Comparison of ENCODE assay signal across 18 mouse cellular contexts in genomic region chr8:120699565-120699964, GRCm38 (mm10). TPM values are rescaled to one million over a fixed set of nuclear protein-coding genes. Genes with fewer than 3 reads are reported as not detected.
A peak's percentile ranks its signal among the peaks of the same experiment; 100 is the strongest.
DNase-seq lines count a peak whose midpoint lies in the region; ATAC-seq lines count a peak whose summit lies in the region.
"Had no signal": no experiment of that assay in that cellular context is flagged by ENCODE, and none has a peak within 500 bp of the region (broad histone marks: within the 10 kb centered on the region; RNA-seq: fewer than 3 reads in every experiment).

No protein-coding gene starts in this region.

- H3K4me2 ChIP-seq in kidney, embryonic 15.5 days = no peak overlapping the region
- H3K4me2 ChIP-seq in midbrain, embryonic 11.5 days = no peak overlapping the region
- H3K4me2 ChIP-seq: forebrain, embryonic 13.5 days; midbrain, embryonic 12.5 days had no signal

- no peaks in the 10 kb centered on the region for H3K79me2 ChIP-seq in macrophage (ENCODE audit: inconsistent target)

- WGBS in kidney, embryonic 15.5 days = 70% methylated on average over 2 of the region's 2 CpGs
- 87% methylated on average over 2 of the region's 2 CpGs for WGBS in midbrain, embryonic 11.5 days
- WGBS in midbrain, embryonic 10.5 days = 84% methylated on average over 2 of the region's 2 CpGs
- WGBS in macrophage (ENCODE audit: missing documents) = 45% methylated on average over 2 of the region's 2 CpGs

- H3K27ac ChIP-seq in kidney, embryonic 15.5 days = peak overlapping the region; percentile 37; the same call in 1 of the 2 replicates
- H3K27ac ChIP-seq in midbrain, embryonic 11.5 days (ENCODE audit: low read depth, low read length) = no peak overlapping the region
- H3K27ac ChIP-seq in midbrain, embryonic 10.5 days (replicated peaks) = no peak overlapping the region
- peak overlapping the region; percentile 98 for H3K27ac ChIP-seq in macrophage
- H3K27ac ChIP-seq: forebrain, embryonic 13.5 days; left cerebral cortex, adult 2 months; midbrain, embryonic 12.5 days had no signal

- H3K27me3 ChIP-seq in kidney, embryonic 15.5 days = peaks cover 22% of the 10 kb centered on the region; the same call in 1 of the 2 replicates
- H3K27me3 ChIP-seq in midbrain, embryonic 11.5 days (ENCODE audit: control insufficient read depth, insufficient read depth, low read length) = no peaks in the 10 kb centered on the region
- no peaks in the 10 kb centered on the region for H3K27me3 ChIP-seq in midbrain, embryonic 10.5 days (ENCODE audit: low read depth, poor library complexity, severe bottlenecking)
- H3K27me3 ChIP-seq: forebrain, embryonic 13.5 days had no signal

- DNase-seq in heart, adult 11 months = peak; percentile 93
- DNase-seq in heart, postnatal 36 days = no peak
- no peak for DNase-seq in kidney, postnatal 4 days
- DNase-seq in midbrain, embryonic 11.5 days (ENCODE audit: low spot score, missing footprints) = peak; percentile 75
- no peak for DNase-seq in midbrain, embryonic 10.5 days (ENCODE audit: low spot score)
- no peak for DNase-seq in frontal cortex, postnatal 36 days (ENCODE audit: low spot score in 2 of 2)
- DNase-seq: adrenal gland, postnatal 14 days; cerebellum, postnatal 25 days; gastrocnemius, adult 2 months had no signal

- intact Hi-C loops in heart, postnatal 36 days (cut with DNase I) = no loop called here

- no peak overlapping the region for H3K9ac ChIP-seq in kidney, embryonic 15.5 days
- no peak overlapping the region for H3K9ac ChIP-seq in midbrain, embryonic 11.5 days (ENCODE audit: low read length)
- H3K9ac ChIP-seq: forebrain, embryonic 13.5 days; midbrain, embryonic 12.5 days had no signal

- H3K9me3 ChIP-seq in kidney, embryonic 15.5 days (replicated peaks) = no peaks in the 10 kb centered on the region
- H3K9me3 ChIP-seq in midbrain, embryonic 11.5 days (ENCODE audit: control insufficient read depth, low read length) = no peaks in the 10 kb centered on the region
- peaks cover 6% of the 10 kb centered on the region; the same call in 1 of the 2 replicates for H3K9me3 ChIP-seq in midbrain, embryonic 10.5 days (replicated peaks)
- H3K9me3 ChIP-seq: forebrain, embryonic 13.5 days; midbrain, embryonic 12.5 days had no signal

- no peak for ATAC-seq in kidney, embryonic 15.5 days (replicated peaks; ENCODE audit: low FRiP score)
- no peak for ATAC-seq in midbrain, embryonic 11.5 days (ENCODE audit: low FRiP score)
- ATAC-seq: forebrain, embryonic 13.5 days had no signal

- no peak overlapping the region for H3K4me3 ChIP-seq in kidney, embryonic 15.5 days (replicated peaks)
- no peak overlapping the region for H3K4me3 ChIP-seq in midbrain, embryonic 11.5 days (ENCODE audit: low read depth, low read length)
- no peak overlapping the region for H3K4me3 ChIP-seq in midbrain, embryonic 10.5 days
- no peak overlapping the region for H3K4me3 ChIP-seq in macrophage (ENCODE audit: inconsistent target)
- H3K4me3 ChIP-seq: forebrain, embryonic 13.5 days; gastrocnemius, adult 2 months; layer of hippocampus, adult 2 months; left cerebral cortex, adult 2 months; midbrain, embryonic 12.5 days; myocyte had no signal

- H3K4me1 ChIP-seq in kidney, embryonic 15.5 days = peaks cover 42% of the 10 kb centered on the region
- no peaks in the 10 kb centered on the region; the same call in 1 of the 2 replicates for H3K4me1 ChIP-seq in midbrain, embryonic 11.5 days (ENCODE audit: control insufficient read depth, insufficient read depth, low read length)
- peaks cover 8% of the 10 kb centered on the region; the same call in 1 of the 2 replicates for H3K4me1 ChIP-seq in midbrain, embryonic 10.5 days
- H3K4me1 ChIP-seq: midbrain, embryonic 12.5 days had no signal

- H3K36me3 ChIP-seq in kidney, embryonic 15.5 days = no peaks in the 10 kb centered on the region
- H3K36me3 ChIP-seq in midbrain, embryonic 11.5 days (ENCODE audit: control insufficient read depth, insufficient read depth, low read length) = no peaks in the 10 kb centered on the region
- H3K36me3 ChIP-seq in midbrain, embryonic 10.5 days = no peaks in the 10 kb centered on the region
- H3K36me3 ChIP-seq in macrophage (ENCODE audit: inconsistent target) = no peaks in the 10 kb centered on the region
- H3K36me3 ChIP-seq: G1E; midbrain, embryonic 12.5 days had no signal

RNA-seq across cellular contexts. Expression of gene Emc8, which starts 31.2 kb away (rescaled TPM):
- total RNA-seq in heart, postnatal 36 days (2021) = 10 to 100 TPM; 40.2 to 46.2 TPM
- polyA plus RNA-seq in kidney, embryonic 15.5 days (2015; fragmentation: Nextera tagmentation; extraction: Ambion mirVana) = 250 and 266 TPM in 2 replicates
- polyA plus RNA-seq in midbrain, embryonic 11.5 days (2014; fragmentation: Nextera tagmentation; extraction: Ambion mirVana) = 292 and 306 TPM in 2 replicates
- polyA plus RNA-seq in midbrain, embryonic 10.5 days (2016; fragmentation: Nextera tagmentation; extraction: Ambion mirVana) = 347 and 384 TPM in 2 replicates
- total RNA-seq in macrophage (2018; cell fraction: chromatin; rRNA removed) = 10 to 100 TPM in 17 of 26 experiments, 1 to 10 TPM in 9; 4.1 to 37.4 (median 12.2) TPM
- 10 to 100 TPM; 27.5 to 49.4 (median 37.6) TPM for total RNA-seq in macrophage (2018; cell fraction: cytosol; rRNA removed)
- 10 to 100 TPM in 16 of 26 experiments, 1 to 10 TPM in 10; 5.8 to 26.6 (median 11.3) TPM for total RNA-seq in macrophage (2018; cell fraction: nucleus; rRNA removed)
- polyA plus RNA-seq in macrophage (2018) = 30.6 to 41.0 TPM (median 40.7 TPM) in 3 replicates

RNA-seq across cellular contexts. Expression of gene Cox4i1, which starts 31.5 kb away (rescaled TPM):
- total RNA-seq in heart, postnatal 36 days (2021) = 1,000 to 10,000 TPM; 4,631 to 4,708 TPM
- polyA plus RNA-seq in kidney, embryonic 15.5 days (2015; fragmentation: Nextera tagmentation; extraction: Ambion mirVana) = 1,138 and 1,220 TPM in 2 replicates
- 937 and 953 TPM in 2 replicates for polyA plus RNA-seq in midbrain, embryonic 11.5 days (2014; fragmentation: Nextera tagmentation; extraction: Ambion mirVana)
- polyA plus RNA-seq in midbrain, embryonic 10.5 days (2016; fragmentation: Nextera tagmentation; extraction: Ambion mirVana) = 948 and 963 TPM in 2 replicates
- 100 to 1,000 TPM in 5 of 26 experiments, 10 to 100 TPM in 21; 43.1 to 125 (median 79.7) TPM for total RNA-seq in macrophage (2018; cell fraction: chromatin; rRNA removed)
- total RNA-seq in macrophage (2018; cell fraction: cytosol; rRNA removed) = 1,000 to 10,000 TPM in 1 of 26 experiments, 100 to 1,000 TPM in 25; 586 to 1,058 (median 761) TPM
- 100 to 1,000 TPM; 140 to 293 (median 184) TPM for total RNA-seq in macrophage (2018; cell fraction: nucleus; rRNA removed)
- polyA plus RNA-seq in macrophage (2018) = 521 to 775 TPM (median 707 TPM) in 3 replicates

RNA-seq across cellular contexts. Expression of gene Gm27021, which starts 31.7 kb away (rescaled TPM):
- 1 to 10 TPM in 1 of 2 experiments, not detected in 1; 1.1 TPM for total RNA-seq in heart, postnatal 36 days (2021)
- 2.8 and 3.0 TPM in 2 replicates for polyA plus RNA-seq in kidney, embryonic 15.5 days (2015; fragmentation: Nextera tagmentation; extraction: Ambion mirVana)
- 3.4 and 3.5 TPM in 2 replicates for polyA plus RNA-seq in midbrain, embryonic 11.5 days (2014; fragmentation: Nextera tagmentation; extraction: Ambion mirVana)
- 3.1 and 3.5 TPM in 2 replicates for polyA plus RNA-seq in midbrain, embryonic 10.5 days (2016; fragmentation: Nextera tagmentation; extraction: Ambion mirVana)
- total RNA-seq in macrophage (2018; cell fraction: chromatin; rRNA removed) = not detected
- 1 to 10 TPM in 7 of 26 experiments, under 1 TPM in 15, not detected in 4; 0.18 to 1.7 (median 0.68) TPM for total RNA-seq in macrophage (2018; cell fraction: cytosol; rRNA removed)
- total RNA-seq in macrophage (2018; cell fraction: nucleus; rRNA removed) = 1 to 10 TPM in 1 of 26 experiments, under 1 TPM in 1, not detected in 24; 0.89 to 1.1 TPM
- polyA plus RNA-seq in macrophage (2018) = 0.76 to 0.96 TPM in 2 of 3 replicates, not detected in the other
- total RNA-seq: adrenal gland, postnatal 14 days; G1E; gastrocnemius, adult 2 months; hematopoietic stem cell, adult 5-6 weeks had no signal

RNA-seq across cellular contexts. Expression of gene Irf8, which starts 36.6 kb away (rescaled TPM):
- 1 to 10 TPM; 3.9 to 5.6 TPM for total RNA-seq in heart, postnatal 36 days (2021)
- polyA plus RNA-seq in kidney, embryonic 15.5 days (2015; fragmentation: Nextera tagmentation; extraction: Ambion mirVana) = 9.6 and 11.5 TPM in 2 replicates
- 4.7 and 4.9 TPM in 2 replicates for polyA plus RNA-seq in midbrain, embryonic 11.5 days (2014; fragmentation: Nextera tagmentation; extraction: Ambion mirVana)
- 6.9 and 7.6 TPM in 2 replicates for polyA plus RNA-seq in midbrain, embryonic 10.5 days (2016; fragmentation: Nextera tagmentation; extraction: Ambion mirVana)
- 1,000 to 10,000 TPM in 1 of 26 experiments, 100 to 1,000 TPM in 20, 10 to 100 TPM in 5; 46.2 to 1,418 (median 239) TPM for total RNA-seq in macrophage (2018; cell fraction: chromatin; rRNA removed)
- 100 to 1,000 TPM in 24 of 26 experiments, 10 to 100 TPM in 2; 97.5 to 257 (median 185) TPM for total RNA-seq in macrophage (2018; cell fraction: cytosol; rRNA removed)
- total RNA-seq in macrophage (2018; cell fraction: nucleus; rRNA removed) = 1,000 to 10,000 TPM in 1 of 26 experiments, 100 to 1,000 TPM in 19, 10 to 100 TPM in 6; 76.1 to 1,152 (median 159) TPM
- polyA plus RNA-seq in macrophage (2018) = 116 to 212 TPM (median 193 TPM) in 3 replicates
- polyA plus RNA-seq: myocyte had no signal

RNA-seq across cellular contexts. Expression of gene 1190005I06Rik, which starts 52.1 kb away (rescaled TPM):
- total RNA-seq in heart, postnatal 36 days (2021) = 1 to 10 TPM; 3.1 to 3.4 TPM
- 3.0 and 4.0 TPM in 2 replicates for polyA plus RNA-seq in kidney, embryonic 15.5 days (2015; fragmentation: Nextera tagmentation; extraction: Ambion mirVana)
- 2.9 and 4.4 TPM in 2 replicates for polyA plus RNA-seq in midbrain, embryonic 11.5 days (2014; fragmentation: Nextera tagmentation; extraction: Ambion mirVana)
- 3.9 TPM in 2 replicates for polyA plus RNA-seq in midbrain, embryonic 10.5 days (2016; fragmentation: Nextera tagmentation; extraction: Ambion mirVana)
- 1 to 10 TPM in 10 of 26 experiments, not detected in 16; 1.3 to 4.2 (median 2.0) TPM for total RNA-seq in macrophage (2018; cell fraction: chromatin; rRNA removed)
- total RNA-seq in macrophage (2018; cell fraction: cytosol; rRNA removed) = 1 to 10 TPM in 20 of 26 experiments, under 1 TPM in 6; 0.59 to 5.7 (median 1.9) TPM
- total RNA-seq in macrophage (2018; cell fraction: nucleus; rRNA removed) = 1 to 10 TPM in 12 of 26 experiments, under 1 TPM in 1, not detected in 13; 0.91 to 4.9 (median 1.6) TPM
- 0.83 to 3.2 TPM (median 2.1 TPM) in 3 replicates for polyA plus RNA-seq in macrophage (2018)
- total RNA-seq: hematopoietic stem cell, adult 5-6 weeks had no signal

Comparison
In these comparisons a context has a peak if more than half of its experiments do, and no peak if none do; other contexts are left out.
1. DNase-seq: peak in heart, adult 11 months (single experiment) and midbrain, embryonic 11.5 days (single experiment); none in heart, postnatal 36 days (0 of 2), kidney, postnatal 4 days (0 of 2), midbrain, embryonic 10.5 days (single experiment) and frontal cortex, postnatal 36 days (0 of 2).
2. H3K27ac ChIP-seq: peak in kidney, embryonic 15.5 days (single experiment) and macrophage (single experiment); none in midbrain, embryonic 11.5 days (single experiment) and midbrain, embryonic 10.5 days (single experiment).